Mouse (Mus musculus) MEL (cell line): ENCODE results near the gene Fkbp8. TPM values are rescaled to one million over a fixed set of nuclear protein-coding genes. Genes with fewer than 3 reads are reported as not detected.

Source experiments
- DNase-seq: peaks from one replicate; pipeline ENCODE4 v3.0.0; 2011; ENCODE audit warnings: low read depth, low spot score
- H3K27ac ChIP-seq: 2 replicates; pipeline ENCODE4 v1.5.1; 2012; ENCODE audit warnings: low read depth, mild to moderate bottlenecking, control low read depth, low read length, moderate library complexity; ENCODE audit not compliant: control insufficient read depth
- H3K27me3 ChIP-seq, 2 experiments: fragments of 150-350 bp in 1 of 2; sonication (generic) in 1 of 2; 2 replicates each; pipeline ENCODE4 v1.6.1; 2012; ENCODE audit warnings: low read length in 2 of 2, mild to moderate bottlenecking in 2 of 2, improper control_type of control experiment in 1 of 2, moderate library complexity in 1 of 2; ENCODE audit not compliant: insufficient read depth in 2 of 2, control insufficient read depth in 1 of 2
- H3K36me3 ChIP-seq, 2 experiments: 2 replicates each; pipeline ENCODE4 v1.6.1; 2012 to 2014; ENCODE audit warnings: low read length in 2 of 2, improper control_type of control experiment in 1 of 2, inconsistent platforms in 1 of 2, mild to moderate bottlenecking in 1 of 2; ENCODE audit not compliant: insufficient read depth in 2 of 2, control insufficient read depth in 1 of 2
- H3K4me1 ChIP-seq, 2 experiments: fragments of 150-350 bp in 1 of 2; sonication (generic) in 1 of 2; 2 replicates each; pipeline ENCODE4 v1.6.1; 2012; ENCODE audit warnings: low read length in 2 of 2, improper control_type of control experiment in 1 of 2, mild to moderate bottlenecking in 1 of 2; ENCODE audit not compliant: insufficient read depth in 2 of 2, control insufficient read depth in 1 of 2
- H3K4me3 ChIP-seq, 2 experiments: fragments of 150-350 bp in 1 of 2; sonication (generic) in 1 of 2; 2 replicates each; pipeline ENCODE4 v1.5.1; 2012; ENCODE audit warnings: low read depth in 2 of 2, low read length in 2 of 2, mild to moderate bottlenecking in 2 of 2, moderate library complexity in 2 of 2, control low read depth in 1 of 2, improper control_type of control experiment in 1 of 2; ENCODE audit not compliant: control insufficient read depth in 1 of 2, insufficient read depth in 1 of 2
- H3K79me2 ChIP-seq: 2 replicates; pipeline ENCODE4 v1.6.1; 2012; ENCODE audit warnings: mild to moderate bottlenecking, low read length, moderate library complexity; ENCODE audit not compliant: control insufficient read depth, poor library complexity, insufficient read depth
- H3K9ac ChIP-seq: 2 replicates; pipeline ENCODE4 v1.6.1; 2012; ENCODE audit warnings: low read depth, mild to moderate bottlenecking, control low read depth, low read length, moderate library complexity; ENCODE audit not compliant: control insufficient read depth, poor library complexity, severe bottlenecking
- H3K9me3 ChIP-seq: fragments of 150-350 bp; sonication (generic); replicated peaks from 2 replicates; pipeline ENCODE4 v1.6.1; 2012; ENCODE audit warnings: mild to moderate bottlenecking, low read length, improper control_type of control experiment, moderate library complexity; ENCODE audit not compliant: insufficient read depth
- CTCF ChIP-seq, 3 experiments: IDR thresholded peaks in 2 of 3; conservative IDR thresholded peaks in 1 of 3; 2 replicates each; pipeline ENCODE4 v1.5.1; 2011 to 2012; ENCODE audit warnings: low read length in 3 of 3, low read depth in 2 of 3, mild to moderate bottlenecking in 2 of 3, improper control_type of control experiment in 1 of 3, inconsistent platforms in 1 of 3, mixed read lengths in 1 of 3, moderate library complexity in 1 of 3; ENCODE audit not compliant: control insufficient read depth in 1 of 3, insufficient read depth in 1 of 3, poor library complexity in 1 of 3, severe bottlenecking in 1 of 3
- EP300 ChIP-seq, 2 experiments: IDR thresholded peaks; 2 replicates each; pipeline ENCODE4 v1.6.1; 2011; ENCODE audit warnings: improper control_type of control experiment in 2 of 2, low read length in 2 of 2, low read depth in 1 of 2, mild to moderate bottlenecking in 1 of 2
- ETS1 ChIP-seq: IDR thresholded peaks from 2 replicates; pipeline ENCODE4 v1.6.1; 2012; ENCODE audit warnings: low read depth, mild to moderate bottlenecking, inconsistent platforms, low read length, improper control_type of control experiment, moderate library complexity
- GABPA ChIP-seq: IDR thresholded peaks from 2 replicates; pipeline ENCODE4 v1.6.1; 2012; ENCODE audit warnings: low read depth, mild to moderate bottlenecking, inconsistent platforms, low read length, improper control_type of control experiment, moderate library complexity
- GATA1 ChIP-seq: IDR thresholded peaks from 2 replicates; pipeline ENCODE4 v1.6.1; 2011; ENCODE audit warnings: low read depth, low read length, improper control_type of control experiment
- HCFC1 ChIP-seq: IDR thresholded peaks from 2 replicates; pipeline ENCODE4 v1.6.1; 2012; ENCODE audit warnings: low read depth, mild to moderate bottlenecking, inconsistent platforms, low read length, improper control_type of control experiment, moderate library complexity
- JUND ChIP-seq: IDR thresholded peaks from 2 replicates; pipeline ENCODE4 v1.6.1; 2011; ENCODE audit warnings: low read depth, mild to moderate bottlenecking, improper control_type of control experiment, low read length
- KAT2A ChIP-seq: conservative IDR thresholded peaks from 2 replicates; pipeline ENCODE4 v1.6.1; 2012; ENCODE audit warnings: low read depth, low read length, improper control_type of control experiment, inconsistent platforms
- MAFK ChIP-seq: IDR thresholded peaks from 2 replicates; pipeline ENCODE4 v1.6.1; 2011; ENCODE audit warnings: low read depth, mild to moderate bottlenecking, low read length, improper control_type of control experiment, borderline replicate concordance
- MAX ChIP-seq: IDR thresholded peaks from 2 replicates; pipeline ENCODE4 v1.6.1; 2011; ENCODE audit warnings: low read length, improper control_type of control experiment
- MAZ ChIP-seq: IDR thresholded peaks from 2 replicates; pipeline ENCODE4 v1.6.1; 2012; ENCODE audit warnings: low read depth, mild to moderate bottlenecking, inconsistent platforms, low read length, improper control_type of control experiment
- MYC ChIP-seq: IDR thresholded peaks from 2 replicates; pipeline ENCODE4 v1.6.1; 2011; ENCODE audit warnings: low read depth, mild to moderate bottlenecking, low read length, improper control_type of control experiment, moderate library complexity
- NRF1 ChIP-seq: IDR thresholded peaks from 2 replicates; pipeline ENCODE4 v1.6.1; 2014; ENCODE audit warnings: low read depth, mild to moderate bottlenecking, inconsistent platforms, low read length, improper control_type of control experiment, moderate library complexity; ENCODE audit not compliant: poor library complexity, insufficient read depth, severe bottlenecking
- RCOR1 ChIP-seq: IDR thresholded peaks from 2 replicates; pipeline ENCODE4 v1.6.1; 2012; ENCODE audit warnings: low read depth, mild to moderate bottlenecking, inconsistent platforms, low read length, improper control_type of control experiment
- TAL1 ChIP-seq: IDR thresholded peaks from 2 replicates; pipeline ENCODE4 v1.6.1; 2012; ENCODE audit warnings: mild to moderate bottlenecking, inconsistent platforms, low read length, moderate library complexity, mixed read lengths
- ZC3H11A ChIP-seq: IDR thresholded peaks from 2 replicates; pipeline ENCODE4 v1.6.1; 2012; ENCODE audit warnings: low read depth, mild to moderate bottlenecking, inconsistent platforms, low read length, improper control_type of control experiment
- ZKSCAN1 ChIP-seq: IDR thresholded peaks from 2 replicates; pipeline ENCODE4 v1.6.1; 2012; ENCODE audit warnings: low read depth, mild to moderate bottlenecking, inconsistent platforms, low read length, improper control_type of control experiment, moderate library complexity
- ZNF384 ChIP-seq: IDR thresholded peaks from 2 replicates; pipeline ENCODE4 v1.6.1; 2012; ENCODE audit warnings: low read depth, mild to moderate bottlenecking, inconsistent platforms, low read length, improper control_type of control experiment
- polyA plus RNA-seq, 2 experiments: library from polyadenylated mRNA; stranded (reverse) in 1 of 2; unstranded in 1 of 2; fragments of >175 nt in 1 of 2; fragments of >200 nt in 1 of 2; gene quantifications; 2 replicates each; pipeline versions ENCODE4 v1.2.1 to v1.2.4; 2012; ENCODE audit warnings: low replicate concordance in 2 of 2, low read depth in 1 of 2; ENCODE audit not compliant: insufficient read length in 2 of 2, insufficient read depth in 1 of 2, missing spikeins in 1 of 2
- total RNA-seq: library from RNA; depleted of rRNA; stranded (reverse); fragments of 300-350 nt; gene quantifications from 2 replicates; pipeline ENCODE4 v1.2.3, GENCODE M21; 2012

Gene Fkbp8
- total and polyA plus RNA-seq, 3 experiments: 215 to 349 TPM; not detected in 1

DNA sequence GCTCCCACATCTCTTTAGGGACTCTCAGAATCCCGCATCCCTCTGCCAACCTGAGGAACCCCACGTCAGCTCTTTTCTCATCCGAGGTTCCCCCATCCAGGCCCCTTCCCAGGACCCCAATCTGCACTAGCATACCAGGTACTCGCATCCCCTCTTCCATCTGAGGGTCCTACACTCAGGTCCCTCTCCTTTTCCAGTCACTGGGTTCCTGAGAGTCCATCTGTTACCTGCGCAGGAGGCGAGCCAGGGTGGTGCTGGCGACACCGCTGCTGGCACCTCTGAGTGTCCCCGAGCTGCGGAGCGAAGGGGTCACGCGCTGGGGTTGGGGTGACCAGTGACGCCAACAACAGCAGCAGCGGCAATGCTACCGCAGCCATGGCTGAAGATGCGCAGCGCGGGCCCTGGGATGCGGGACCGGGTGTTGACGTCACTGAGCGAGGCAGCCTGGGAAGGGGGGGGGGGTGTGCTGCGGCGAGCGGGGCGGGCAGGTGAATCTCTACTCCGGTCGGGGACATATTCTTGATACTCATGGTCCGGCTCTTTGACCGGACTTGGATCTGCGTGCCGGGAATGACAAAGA is 40.5 kb upstream of the Fkbp8 start, which contains the start of gene Tmem59l:
Gene Tmem59l, minus strand, starts transcription at position 418 of the 580 bp plus-strand sequence.
- TF ChIP-seq ZKSCAN1 (no peak), NRF1 (no peak), ZNF384 (no peak), ETS1 (no peak), MAZ (no peak), GATA1 (no peak), CTCF (IDR thresholded peaks at IDR 0.05 in 2 of 3, conservative IDR thresholded peaks at IDR 0.05 in 1 of 3; ENCODE audit: control insufficient read depth in 1 of 3, insufficient read depth in 1 of 3, low read depth in 2 of 3, low read length in 3 of 3, poor library complexity in 1 of 3, severe bottlenecking in 1 of 3) (no peak), GABPA (no peak), MAFK (no peak), MAX (no peak), EP300 (IDR thresholded peaks at IDR 0.05; ENCODE audit: low read depth in 1 of 2, low read length in 2 of 2) (no peak), HCFC1 (no peak), TAL1 (no peak), KAT2A (no peak), ZC3H11A (no peak)
- peaks cover 0 to 3% of the 10 kb centered on the region in 2 experiments; a peak in 2 of 4 replicates for H3K27me3 ChIP-seq
- H3K4me1 ChIP-seq: no peaks in the 10 kb centered on the region
- no peak within 1 kb of the TSS for H3K9ac ChIP-seq
- no peak within 1 kb of the TSS for H3K27ac ChIP-seq
- DNase-seq: no peak
- H3K4me3 ChIP-seq: no peak within 1 kb of the TSS
- H3K9me3 ChIP-seq: no peaks in the 10 kb centered on the region
- H3K36me3 ChIP-seq: no peaks in the 10 kb centered on the region
- H3K79me2 ChIP-seq: no peaks in the 10 kb centered on the region

DNA sequence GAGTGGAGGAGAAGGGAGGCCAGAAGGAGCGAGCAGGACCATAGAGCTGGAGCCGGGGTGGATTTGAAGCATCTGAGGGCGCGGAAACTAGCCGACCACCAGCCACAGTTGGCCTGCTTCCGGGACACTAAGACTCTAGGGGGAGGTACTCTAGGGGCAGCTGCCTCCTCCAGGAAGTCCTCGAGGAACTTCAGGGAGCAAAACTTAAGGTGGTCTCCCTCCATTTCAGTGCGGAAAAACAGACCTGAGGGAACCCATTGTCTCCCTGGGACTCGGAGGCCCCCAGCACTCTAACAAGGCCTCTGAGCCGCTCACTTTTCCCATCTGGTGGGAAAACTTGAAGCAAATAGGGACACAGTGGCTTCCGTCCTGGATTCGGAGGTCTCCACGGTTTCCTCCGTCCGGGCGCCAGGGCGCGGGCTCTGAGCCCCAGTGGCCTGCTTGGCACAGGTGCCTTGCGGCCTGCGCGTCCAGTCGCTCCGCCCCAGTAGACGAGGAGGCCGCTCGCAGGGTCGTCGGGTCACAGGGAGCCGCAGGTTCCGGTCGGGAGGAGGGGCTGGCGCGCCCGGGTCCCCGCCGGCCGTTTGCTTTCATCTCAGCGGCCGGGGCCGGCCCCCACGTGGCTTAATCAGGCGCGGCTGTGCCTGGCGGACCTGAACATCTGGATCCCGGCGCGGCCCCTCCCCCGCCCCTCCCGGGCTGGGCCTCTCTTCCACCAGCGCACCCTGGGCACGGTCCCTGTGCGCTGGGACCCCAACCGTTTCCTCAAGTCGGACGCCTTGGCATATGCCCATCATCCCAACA is 39.3 kb upstream of the Fkbp8 start:
- H3K79me2 ChIP-seq: no peaks in the 10 kb centered on the region
- no peak for TF ChIP-seq RCOR1
- no peak for TF ChIP-seq JUND
- no peak for TF ChIP-seq TAL1
- TF ChIP-seq GABPA: no peak
- no peak for TF ChIP-seq MYC
- H3K36me3 ChIP-seq: no peaks in the 10 kb centered on the region
- no peak overlapping the region for H3K27ac ChIP-seq
- no peak overlapping the region for H3K9ac ChIP-seq
- H3K9me3 ChIP-seq: no peaks in the 10 kb centered on the region
- H3K27me3 ChIP-seq: no peaks in the 10 kb centered on the region; a peak in 1 of 4 replicates
- H3K4me3 ChIP-seq: no peak overlapping the region
- DNase-seq: no peak
- H3K4me1 ChIP-seq: no peaks in the 10 kb centered on the region
